Mouse (Mus musculus) intestine, embryonic 16.5 days (tissue): Measurements from ENCODE around the gene Dll1. TPM values are rescaled to one million over a fixed set of nuclear protein-coding genes. Genes with fewer than 3 reads are reported as not detected.

ENCODE experiments used
- ATAC-seq: fragments of 200-750 bp; cut with Nextera tagmentation; 2 replicates; pipeline ENCODE4 v1.8.0; 2017; ENCODE audit warnings: moderate TSS enrichment, moderate library complexity
- H3K27ac ChIP-seq: fragments of 300-500 bp; sonication (generic); 2 replicates; pipeline ENCODE4 v1.5.1; 2014; ENCODE audit warnings: mild to moderate bottlenecking, low read length
- H3K27me3 ChIP-seq: fragments of 300-500 bp; sonication (generic); replicated peaks from 2 replicates; pipeline ENCODE4 v1.6.1; 2014; ENCODE audit warnings: low read length, control low read depth, mixed read lengths; ENCODE audit not compliant: control insufficient read depth, insufficient read depth
- H3K36me3 ChIP-seq: fragments of 300-500 bp; sonication (generic); 2 replicates; pipeline ENCODE4 v1.6.1; 2014; ENCODE audit warnings: low read length, control low read depth; ENCODE audit not compliant: control insufficient read depth, insufficient read depth
- H3K4me1 ChIP-seq: fragments of 300-500 bp; sonication (generic); 2 replicates; pipeline ENCODE4 v1.6.1; 2014; ENCODE audit warnings: low read length, control low read depth, mixed read lengths; ENCODE audit not compliant: control insufficient read depth, insufficient read depth
- H3K4me2 ChIP-seq: fragments of 300-500 bp; sonication (generic); 2 replicates; pipeline ENCODE4 v1.6.1; 2014; ENCODE audit warnings: low read depth, low read length, control low read depth
- H3K4me3 ChIP-seq: fragments of 300-500 bp; sonication (generic); 2 replicates; pipeline ENCODE4 v1.5.1; 2014; ENCODE audit warnings: mild to moderate bottlenecking, low read length
- H3K9ac ChIP-seq: fragments of 300-500 bp; sonication (generic); 2 replicates; pipeline ENCODE4 v1.6.1; 2014; ENCODE audit warnings: low read depth, low read length
- H3K9me3 ChIP-seq: fragments of 300-500 bp; sonication (generic); 2 replicates; pipeline ENCODE4 v1.6.1; 2016; ENCODE audit warnings: low read length, control low read depth; ENCODE audit not compliant: control insufficient read depth
- WGBS: fragments of 180-500 bp; shearing (Covaris S2); extraction: QIAGEN DNeasy Blood & Tissue Kit; methylation state at CpG from one replicate; pipeline ENCODE4 v1.1.7; 2014; 5-methylcytosine and 5-hydroxymethylcytosine counted together
- polyA plus RNA-seq: library from polyadenylated mRNA; unstranded; fragments of >200 nt; fragmentation: Nextera tagmentation; extraction: Ambion mirVana; gene quantifications from 2 replicates; pipeline ENCODE4 v1.2.1, GENCODE M21; 2015

Gene Dll1
- polyA plus RNA-seq, 1 experiment from 2014 or later = 24.2 TPM

GRCm38 (mm10) chr17:15371967-15372835, 4.5 kb downstream of the Dll1 start:
- peak overlapping the region; percentile 97 for H3K4me2 ChIP-seq
- peak; percentile 39 for ATAC-seq
- H3K9me3 ChIP-seq = no peaks in the 10 kb centered on the region
- peak overlapping the region; percentile 57 for H3K9ac ChIP-seq
- H3K4me1 ChIP-seq = peaks cover 26% of the 10 kb centered on the region
- peaks cover 4% of the 10 kb centered on the region for H3K27me3 ChIP-seq
- 34% methylated on average over 17 of the region's 17 CpGs for WGBS
- H3K27ac ChIP-seq = peak overlapping the region; percentile 68
- peak overlapping the region; percentile 76 for H3K4me3 ChIP-seq
- peaks cover 14% of the 10 kb centered on the region; the same call in 1 of the 2 replicates for H3K36me3 ChIP-seq

DNA sequence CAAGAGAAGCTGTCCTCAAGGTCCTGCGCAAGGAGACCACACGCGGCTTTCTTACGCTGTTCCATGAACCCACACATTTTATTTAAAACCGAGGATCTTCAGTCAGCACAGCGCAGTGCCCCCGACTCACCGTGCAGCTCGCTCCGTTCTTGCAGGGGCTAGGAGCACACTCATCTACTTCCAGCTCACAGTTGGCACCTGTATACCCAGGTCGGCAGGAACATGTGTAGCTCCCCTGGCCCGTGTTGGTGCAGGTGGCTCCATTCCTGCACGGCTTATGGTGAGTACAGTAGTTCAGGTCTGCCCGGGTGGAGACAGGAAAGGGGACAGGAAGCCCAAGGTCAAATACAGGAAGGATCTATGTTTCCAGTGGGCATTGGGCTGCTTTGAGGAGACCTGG, 6.3 kb downstream of the Dll1 start:
- no peak overlapping the region for H3K27ac ChIP-seq
- WGBS = 89% methylated on average over 14 of the region's 14 CpGs
- no peaks in the 10 kb centered on the region for H3K9me3 ChIP-seq
- no peak overlapping the region for H3K4me3 ChIP-seq
- peaks cover 14% of the 10 kb centered on the region; the same call in 1 of the 2 replicates for H3K36me3 ChIP-seq
- peaks cover 21% of the 10 kb centered on the region for H3K4me1 ChIP-seq
- H3K9ac ChIP-seq = no peak overlapping the region
- ATAC-seq = no peak
- H3K4me2 ChIP-seq = no peak overlapping the region
- H3K27me3 ChIP-seq = peaks cover 4% of the 10 kb centered on the region

DNA sequence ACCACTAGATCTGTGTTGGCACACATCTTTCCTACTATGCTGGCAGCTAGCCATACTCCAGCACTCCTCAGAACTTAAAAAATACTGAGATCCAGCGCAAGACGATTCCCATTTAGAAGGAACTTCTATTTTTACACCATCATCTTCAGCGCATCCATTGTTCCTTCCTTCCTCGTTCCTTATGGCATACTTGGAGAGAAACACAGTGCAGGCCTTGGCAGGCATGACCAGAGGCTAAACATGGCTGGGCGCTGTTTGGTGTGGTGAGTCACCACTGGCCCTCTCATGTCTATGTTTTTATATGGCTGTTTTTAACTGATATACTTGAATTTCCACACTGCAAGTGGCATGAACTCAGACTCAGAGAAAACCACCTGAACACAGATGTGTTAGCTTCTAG, 11.0 kb downstream of the Dll1 start:
- Histone ChIP-seq H3K4me2 (no peak overlapping the region), H3K9me3 (no peaks in the 10 kb centered on the region), H3K9ac (no peak overlapping the region), H3K4me1 (no peaks in the 10 kb centered on the region; the same call in 1 of the 2 replicates), H3K36me3 (peaks cover 14% of the 10 kb centered on the region; the same call in 1 of the 2 replicates), H3K27me3 (no peaks in the 10 kb centered on the region), H3K4me3 (no peak overlapping the region), H3K27ac (no peak overlapping the region)
- ATAC-seq = no peak
- 73% methylated on average over 5 of the region's 5 CpGs for WGBS

DNA sequence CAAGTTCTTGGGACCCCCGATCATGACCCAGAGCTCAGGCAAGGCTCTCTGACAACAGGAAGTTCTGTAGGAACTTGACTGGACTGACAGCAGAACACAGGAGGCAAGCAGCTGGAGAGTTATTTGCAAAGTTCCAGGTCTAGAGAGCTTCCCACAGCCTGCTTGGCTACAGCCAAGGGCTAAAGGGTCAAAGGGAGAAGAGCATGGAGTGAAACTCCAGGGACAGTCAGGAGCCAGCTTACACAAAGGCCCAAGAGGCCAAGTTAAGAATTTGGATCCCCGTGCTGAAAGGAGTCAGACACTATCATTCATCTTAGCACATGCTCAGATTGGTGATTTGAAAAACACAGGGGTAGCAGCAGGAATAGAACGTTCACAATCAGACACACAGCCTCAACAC, 13.0 kb downstream of the Dll1 start:
- no peaks in the 10 kb centered on the region for H3K9me3 ChIP-seq
- ATAC-seq = no peak
- no peak overlapping the region for H3K4me3 ChIP-seq
- 58% methylated on average over 3 of the region's 3 CpGs for WGBS
- no peaks in the 10 kb centered on the region for H3K4me1 ChIP-seq
- H3K9ac ChIP-seq = no peak overlapping the region
- H3K36me3 ChIP-seq = peaks cover 10% of the 10 kb centered on the region; the same call in 1 of the 2 replicates
- H3K4me2 ChIP-seq = no peak overlapping the region
- H3K27ac ChIP-seq = no peak overlapping the region
- H3K27me3 ChIP-seq = no peaks in the 10 kb centered on the region

- Histone ChIP-seq H3K4me2 (no peak overlapping the region), H3K4me1 (peaks cover 17% of the 10 kb centered on the region)
Observed at GRCm38 (mm10) chr17:15357071-15357470, 19.6 kb downstream of the Dll1 start.

DNA sequence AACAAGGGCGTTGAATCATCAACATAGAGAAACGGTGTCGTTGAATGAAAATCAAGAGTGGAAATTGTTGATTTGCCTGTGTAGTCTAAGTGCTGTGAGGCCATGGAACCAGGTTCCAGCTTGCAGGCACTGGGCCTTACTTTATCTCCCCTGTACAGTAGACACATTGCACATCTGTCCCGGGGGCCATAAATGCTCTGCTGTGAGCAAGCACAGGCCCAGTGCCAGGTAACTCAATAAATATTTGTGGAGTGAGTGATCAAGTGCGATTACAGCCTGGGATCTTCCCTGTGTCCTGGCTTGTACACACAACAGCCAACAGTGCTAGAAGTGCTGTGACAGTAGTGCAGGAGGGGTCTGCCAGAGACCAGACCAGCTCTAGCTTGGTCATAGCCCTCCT, 20.1 kb downstream of the Dll1 start:
- peak overlapping the region; percentile 23; the same call in 1 of the 2 replicates for H3K27ac ChIP-seq
- H3K36me3 ChIP-seq = no peaks in the 10 kb centered on the region
- no peak overlapping the region for H3K4me2 ChIP-seq
- no peak overlapping the region for H3K4me3 ChIP-seq
- peaks cover 17% of the 10 kb centered on the region for H3K4me1 ChIP-seq
- WGBS = 61% methylated on average over 5 of the region's 5 CpGs
- no peaks in the 10 kb centered on the region for H3K27me3 ChIP-seq
- no peak overlapping the region for H3K9ac ChIP-seq
- ATAC-seq = peak; percentile 84
- H3K9me3 ChIP-seq = no peaks in the 10 kb centered on the region

More at GRCm38 (mm10) chr17:15357071-15357470, 19.6 kb downstream of the Dll1 start:
- H3K36me3 ChIP-seq = no peaks in the 10 kb centered on the region
- no peaks in the 10 kb centered on the region for H3K27me3 ChIP-seq
- ATAC-seq = no peak
- no peak overlapping the region for H3K9ac ChIP-seq
- 73% methylated on average over 3 of the region's 3 CpGs for WGBS
- no peaks in the 10 kb centered on the region for H3K9me3 ChIP-seq
- peak overlapping the region; percentile 23; the same call in 1 of the 2 replicates for H3K27ac ChIP-seq
- H3K4me3 ChIP-seq = no peak overlapping the region

DNA sequence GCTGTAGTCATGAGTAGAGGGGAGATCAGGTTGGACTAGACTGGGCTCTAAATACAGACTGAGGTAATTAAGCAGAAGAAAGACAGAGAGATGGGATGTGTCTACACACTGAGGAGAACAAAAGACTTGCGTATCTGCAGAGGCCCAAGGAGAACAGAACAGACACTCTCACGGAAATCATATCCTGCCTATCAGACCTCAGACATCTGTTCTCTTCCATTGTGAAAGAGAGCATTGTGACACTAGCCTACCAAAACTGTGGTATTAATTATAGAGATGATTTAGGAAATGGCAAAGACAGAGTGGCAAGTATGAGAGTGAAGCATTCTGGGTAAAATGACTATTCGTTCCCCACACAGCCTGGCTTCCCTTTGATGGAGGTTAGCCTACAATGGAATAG, 21.6 kb downstream of the Dll1 start:
- WGBS = 88% methylated on average over 3 of the region's 3 CpGs
- Histone ChIP-seq H3K27ac (no peak overlapping the region), H3K27me3 (no peaks in the 10 kb centered on the region), H3K4me1 (peaks cover 17% of the 10 kb centered on the region), H3K4me3 (no peak overlapping the region), H3K36me3 (no peaks in the 10 kb centered on the region), H3K9ac (no peak overlapping the region), H3K4me2 (no peak overlapping the region), H3K9me3 (no peaks in the 10 kb centered on the region)
- ATAC-seq = no peak

DNA sequence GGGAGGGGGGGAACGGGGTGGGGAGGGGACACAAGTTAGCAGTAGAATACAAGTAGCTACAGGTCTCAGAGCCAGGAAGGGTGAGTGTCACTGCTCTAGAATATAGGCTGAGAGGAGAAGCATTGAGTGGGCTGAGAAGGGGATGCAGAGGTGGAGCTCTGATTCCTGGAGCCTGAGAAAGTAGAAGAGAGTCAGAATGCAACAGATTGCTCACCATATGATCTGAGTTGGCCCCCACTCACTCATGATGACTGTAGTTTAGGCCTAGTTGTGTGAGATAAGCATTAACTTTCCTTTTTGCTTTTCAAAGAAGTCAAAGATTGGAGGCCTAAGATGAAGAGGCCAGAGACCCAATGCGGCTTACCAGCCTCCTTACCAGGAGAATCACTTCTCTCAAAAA, 22.7 kb downstream of the Dll1 start:
- Histone ChIP-seq H3K4me1 (peaks cover 17% of the 10 kb centered on the region), H3K4me3 (no peak overlapping the region), H3K36me3 (no peaks in the 10 kb centered on the region), H3K4me2 (no peak overlapping the region), H3K9ac (no peak overlapping the region), H3K27ac (no peak overlapping the region), H3K27me3 (no peaks in the 10 kb centered on the region), H3K9me3 (no peaks in the 10 kb centered on the region)
- ATAC-seq = no peak
- whole genome bisulfite sequencing = 79% methylated on average over 2 of the region's 2 CpGs

DNA sequence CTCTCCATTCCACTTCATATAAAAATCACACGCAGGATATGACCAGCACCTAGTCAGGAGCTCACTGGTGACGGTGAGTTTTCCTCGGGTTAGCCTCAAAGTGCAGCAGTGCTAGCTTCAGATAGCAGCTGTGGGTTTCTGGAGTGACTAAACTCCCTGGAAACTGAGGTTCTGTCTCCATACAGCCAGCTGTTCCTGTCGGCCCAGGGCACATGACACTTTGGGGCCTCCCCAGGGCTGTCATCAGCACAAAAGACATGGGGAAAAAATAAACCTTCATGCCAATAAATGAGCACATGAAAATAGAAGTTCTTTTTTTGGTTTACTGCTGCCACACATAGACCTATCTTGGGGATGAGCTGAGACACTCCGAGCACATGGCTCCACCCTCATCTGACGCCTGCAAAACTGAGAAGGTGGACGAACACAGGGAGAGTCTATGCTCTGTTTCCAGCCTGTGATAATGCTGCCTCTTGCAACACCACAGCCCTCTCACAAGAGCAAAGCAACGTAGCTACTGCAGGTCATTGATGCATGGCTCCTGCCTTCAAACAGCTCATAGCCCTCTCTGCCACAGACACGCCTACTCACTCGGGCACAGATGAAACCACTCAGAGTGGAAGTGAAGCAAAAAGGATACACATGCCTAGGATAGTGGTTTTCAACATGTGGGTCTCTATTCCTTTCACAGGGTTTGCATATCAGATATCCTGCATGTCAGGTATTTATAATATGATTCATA, 23.6 kb downstream of the Dll1 start:
- Histone ChIP-seq H3K4me1 (peaks cover 17% of the 10 kb centered on the region), H3K27me3 (no peaks in the 10 kb centered on the region), H3K4me2 (no peak overlapping the region), H3K4me3 (no peak overlapping the region), H3K9ac (no peak overlapping the region), H3K36me3 (no peaks in the 10 kb centered on the region), H3K9me3 (no peaks in the 10 kb centered on the region), H3K27ac (no peak overlapping the region)
- no peak for ATAC-seq
- WGBS = 61% methylated on average over 10 of the region's 10 CpGs
